Mouse (Mus musculus) liver, embryonic 14.5 days (tissue): Measurements from ENCODE around the gene Ppp1r18.

ENCODE experiments used
- CTCF ChIP-seq: IDR thresholded peaks from 2 replicates; pipeline ENCODE4 v1.5.1; 2016; ENCODE audit warnings: antibody characterized with exemption, low read depth, control low read depth
- EP300 ChIP-seq: IDR thresholded peaks from 2 replicates; pipeline ENCODE4 v1.6.1; 2016; ENCODE audit warnings: antibody characterized with exemption, low read depth

DNA sequence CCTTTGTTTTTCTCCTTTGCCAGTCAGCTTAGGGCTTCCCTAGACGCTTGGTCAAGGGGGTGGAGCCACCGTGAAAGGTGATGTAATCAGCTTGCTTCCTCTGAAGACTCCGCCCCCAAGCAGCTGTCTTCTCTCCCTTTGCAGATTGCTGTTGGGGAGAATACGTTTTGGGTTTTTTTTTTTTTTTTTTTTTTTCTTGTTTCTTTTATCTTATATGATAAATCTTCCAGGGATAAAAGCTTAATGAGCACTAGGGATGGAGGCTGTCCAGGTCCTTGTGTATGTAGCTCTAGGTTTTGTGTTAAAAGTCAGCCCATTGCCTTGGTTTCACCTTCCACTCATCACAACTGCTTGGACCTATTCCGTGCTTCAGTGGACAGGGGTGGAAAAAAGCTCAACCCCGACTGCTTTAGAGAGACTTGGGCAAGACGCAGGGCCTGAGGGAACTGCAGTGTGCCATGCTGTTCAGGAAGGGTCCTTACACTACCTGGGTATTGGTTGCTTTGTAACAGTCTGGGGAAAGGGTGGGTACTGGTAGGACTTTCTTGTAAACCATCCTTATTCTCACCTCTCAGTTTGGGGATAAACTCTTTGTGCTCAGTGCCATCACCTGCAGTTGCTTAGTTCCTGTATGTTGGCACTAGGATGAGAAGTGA lies 53.8 kb downstream of the Ppp1r18 start:
- TF ChIP-seq CTCF: no peak
- TF ChIP-seq EP300: no peak
